Mouse (Mus musculus): Measurements from ENCODE around the gene Iah1. TPM values are rescaled to one million over a fixed set of nuclear protein-coding genes. Genes with fewer than 3 reads are reported as not detected.

The Iah1 gene
- polyA plus RNA-seq, 1 experiment from 2014 or later, result 41.0 TPM

Other genes starting within 250 kb of the Iah1 start
- 112 and 115 TPM in 2 replicates for gene Cpsf3, start 31.0 kb upstream of the Iah1 start, polyA plus RNA-seq (2016; fragmentation: Nextera tagmentation; extraction: Ambion mirVana)
- gene Itgb1bp1, start 30.1 kb upstream of the Iah1 start, polyA plus RNA-seq (2016; fragmentation: Nextera tagmentation; extraction: Ambion mirVana), result 42.0 and 42.6 TPM in 2 replicates
- gene Adam17, start 57.2 kb downstream of the Iah1 start, polyA plus RNA-seq (2016; fragmentation: Nextera tagmentation; extraction: Ambion mirVana), result 28.6 and 35.2 TPM in 2 replicates
- 1,106 and 1,139 TPM in 2 replicates for gene Ywhaq, start 101.2 kb downstream of the Iah1 start, polyA plus RNA-seq (2016; fragmentation: Nextera tagmentation; extraction: Ambion mirVana)